Mouse (Mus musculus) granulocyte monocyte progenitor cell, adult 5-6 weeks (primary cell): Measurements from ENCODE around the gene Lbx1. TPM values are rescaled to one million over a fixed set of nuclear protein-coding genes. Genes with fewer than 3 reads are reported as not detected.

Experiments
- ATAC-seq: replicated peaks from 2 replicates; pipeline ENCODE4 v1.8.0; 2016; ENCODE audit warnings: mild to moderate bottlenecking, moderate TSS enrichment, inconsistent platforms; ENCODE audit not compliant: poor library complexity, severe bottlenecking
- total RNA-seq, 2 experiments: library from RNA; stranded (forward) in 1 of 2; stranded (reverse) in 1 of 2; fragments of 200-712, 200-1000 nt in 1 of 2; fragments of >200 nt in 1 of 2; fragmentation: Nextera tagmentation in 1 of 2; gene quantifications; 2 replicates each; pipeline ENCODE4 v1.2.3; 2014 to 2017

The Lbx1 gene
- total RNA-seq, 2 experiments from 2014 or later = not detected

DNA sequence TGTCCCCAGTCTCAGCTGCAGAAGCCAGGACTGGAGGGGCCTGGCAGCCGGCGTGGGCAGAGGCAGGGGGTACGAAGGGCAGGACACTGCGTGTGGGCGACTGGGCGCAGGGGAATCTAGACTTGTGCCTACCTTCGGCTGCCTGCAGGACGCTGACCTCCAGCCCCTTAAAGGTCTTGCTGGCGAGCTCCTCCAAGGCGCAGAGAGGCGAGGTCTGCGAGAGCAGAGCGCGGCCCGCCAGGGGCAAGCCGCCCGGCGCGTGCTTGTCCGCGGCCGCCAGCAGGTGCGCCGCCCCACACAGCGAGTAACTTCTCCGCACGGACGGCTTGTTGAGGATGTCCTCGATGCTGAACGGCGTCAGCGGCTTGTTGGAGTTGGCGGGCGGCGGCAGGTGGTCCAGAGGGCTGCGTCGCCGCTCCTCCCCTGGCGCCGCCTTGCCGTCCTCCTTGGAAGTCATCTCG is 811 bp downstream of the Lbx1 start:
- ATAC-seq = no peak

DNA sequence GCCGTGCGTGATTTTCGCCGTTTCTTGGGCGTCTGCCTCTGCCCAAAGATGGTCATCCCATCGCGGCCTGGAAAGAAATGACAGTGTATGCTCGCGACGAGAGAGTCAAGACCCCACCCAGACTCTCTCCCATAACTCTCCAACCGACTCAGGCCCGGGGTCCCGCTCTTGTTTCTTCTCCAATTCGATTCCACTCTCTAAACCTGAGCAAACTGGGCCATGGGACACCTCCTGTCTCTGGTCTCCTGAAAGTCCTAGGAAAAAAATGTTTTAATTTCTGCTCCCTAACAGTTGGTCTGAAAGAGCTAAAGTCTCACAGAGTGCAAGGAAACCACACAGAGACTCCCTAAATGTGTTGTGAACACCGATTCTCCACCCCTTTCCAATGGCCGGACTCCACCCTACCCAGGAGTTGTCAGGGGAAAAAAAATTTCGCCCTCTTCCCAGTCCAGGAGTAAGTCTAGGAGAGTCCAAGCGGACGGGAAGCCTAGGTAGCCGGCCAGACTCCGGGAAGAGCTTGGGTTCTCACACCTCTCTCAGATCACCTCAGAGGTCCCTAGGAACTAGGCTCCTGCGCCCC is 1.3 kb downstream of the Lbx1 start:
- ATAC-seq = no peak

DNA sequence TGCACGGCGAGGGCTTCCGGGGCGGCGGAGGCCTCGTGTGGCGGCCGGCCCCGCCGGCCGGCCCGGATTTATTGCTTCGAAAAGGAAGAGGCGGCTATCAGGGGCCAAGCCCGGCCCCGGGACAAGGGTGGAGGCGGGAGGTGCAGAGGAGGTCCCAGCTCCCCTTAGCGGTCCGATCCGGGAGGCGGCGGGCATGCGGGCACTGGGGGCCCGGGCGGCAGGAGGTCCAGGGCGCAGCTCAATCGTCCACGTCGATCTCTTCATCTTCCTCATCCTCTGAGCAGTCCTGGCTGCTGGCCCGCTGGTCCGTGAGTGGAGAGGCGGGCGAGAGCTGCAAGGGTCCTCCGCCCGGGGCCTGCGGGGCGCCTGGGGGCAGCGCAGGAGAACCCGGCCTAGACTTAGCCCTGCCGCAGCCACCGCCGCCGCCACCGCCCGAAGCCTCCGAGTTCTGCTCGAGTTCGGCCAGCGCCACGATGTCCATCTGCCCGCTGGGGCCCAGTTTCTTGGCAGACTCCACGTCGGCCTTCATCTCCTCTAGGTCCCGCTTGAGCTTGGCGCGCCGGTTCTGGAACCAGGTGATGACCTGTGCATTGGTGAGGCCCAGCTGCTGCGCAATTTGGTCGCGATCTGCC is 2.0 kb downstream of the Lbx1 start:
- no peak for ATAC-seq

DNA sequence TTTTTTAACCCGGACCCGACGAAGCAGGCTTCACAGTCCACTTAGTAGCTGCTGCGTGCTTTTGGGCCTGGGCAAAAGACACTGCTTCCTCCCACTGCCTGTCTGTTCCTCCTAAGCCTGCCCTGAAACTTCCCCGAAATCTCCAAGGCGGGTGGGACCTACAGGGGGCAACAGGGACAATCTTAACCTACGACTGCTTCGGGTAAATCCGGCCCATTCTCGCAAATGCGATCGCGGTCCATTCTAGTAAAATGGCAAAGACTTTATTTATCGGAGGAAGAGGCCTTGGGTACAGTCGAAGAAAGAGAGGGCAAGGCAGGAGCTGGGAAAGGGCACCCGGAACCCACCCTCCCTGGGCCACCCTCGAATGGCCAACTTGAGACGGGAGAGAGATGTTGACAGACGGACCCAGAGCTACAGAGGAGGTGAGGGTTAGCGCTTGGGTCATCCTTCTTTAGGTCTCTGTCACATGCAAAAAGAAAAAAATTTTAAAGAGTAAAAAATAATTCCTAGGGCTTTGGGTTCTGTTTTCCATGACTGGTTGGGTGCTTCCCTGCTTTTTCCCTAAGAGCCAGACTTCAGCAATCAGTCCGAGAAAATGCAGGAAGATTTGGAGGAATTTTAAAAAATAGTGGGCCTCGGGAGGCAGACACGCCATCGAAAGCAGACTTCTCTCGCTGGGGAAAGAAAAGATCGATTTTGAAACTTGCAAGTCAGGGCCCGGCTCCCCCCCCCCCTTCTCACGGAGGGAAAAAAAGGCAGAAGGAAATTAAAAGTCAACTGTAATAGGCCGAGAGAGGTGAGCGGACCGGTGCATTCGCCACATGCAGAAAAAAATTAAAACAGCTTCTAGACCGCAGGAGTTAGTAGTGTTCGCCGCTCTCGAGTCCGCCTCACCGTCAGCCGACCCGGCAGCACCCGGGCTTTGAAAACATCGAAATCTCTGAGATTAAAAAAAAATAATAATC is 2.9 kb downstream of the Lbx1 start:
- ATAC-seq = no peak

DNA sequence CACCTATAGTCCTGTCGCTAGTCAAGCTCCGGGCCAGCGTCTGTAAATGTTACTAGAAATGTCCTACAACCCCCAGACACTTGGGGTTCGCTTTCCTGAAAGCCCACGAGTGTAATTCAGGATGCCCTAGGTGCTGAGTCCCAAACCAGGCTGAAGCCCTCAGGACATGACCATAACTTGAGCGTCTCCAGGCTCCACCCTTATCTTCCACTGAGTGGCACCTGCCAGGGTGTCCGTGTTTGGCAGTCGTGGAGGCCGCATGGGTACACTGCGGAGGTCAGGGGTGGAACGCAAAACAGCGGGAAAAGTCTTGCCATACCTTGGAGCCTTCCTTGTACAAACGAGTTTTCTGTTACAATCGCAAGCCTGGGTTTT is 3.6 kb downstream of the Lbx1 start:
- ATAC-seq = no peak

DNA sequence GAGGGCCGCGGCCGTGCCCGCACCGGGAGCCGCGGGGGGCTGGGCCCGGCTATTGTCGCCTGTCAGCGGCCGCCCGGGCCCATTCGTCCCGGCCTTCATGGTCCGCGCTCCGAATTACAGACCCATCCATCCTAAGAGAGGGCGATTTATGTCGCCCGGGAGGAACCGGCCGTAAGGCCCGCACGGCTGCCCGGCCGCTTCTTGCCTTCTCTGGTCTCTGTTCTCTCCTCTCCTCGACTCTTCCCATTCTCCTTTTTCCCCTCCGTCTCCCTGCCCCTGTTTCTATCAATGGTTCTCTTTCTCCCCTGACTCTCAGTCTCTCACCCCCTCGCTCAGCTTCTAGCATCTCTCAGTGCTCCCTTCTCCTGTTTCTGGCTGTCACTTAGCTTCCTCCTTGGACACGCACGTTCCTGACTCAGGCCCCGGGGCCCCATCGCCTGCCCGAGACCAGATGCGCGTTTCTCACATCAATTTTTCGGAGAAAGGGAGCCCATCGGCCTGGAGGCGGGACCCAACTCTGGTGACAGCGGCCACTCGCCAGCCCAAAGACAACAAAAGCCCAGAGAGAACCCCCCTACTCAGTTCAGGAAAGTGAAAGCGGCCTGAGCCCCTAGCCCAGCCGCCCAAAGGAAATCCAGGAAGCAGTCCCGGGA is 4.1 kb downstream of the Lbx1 start:
- ATAC-seq = no peak

DNA sequence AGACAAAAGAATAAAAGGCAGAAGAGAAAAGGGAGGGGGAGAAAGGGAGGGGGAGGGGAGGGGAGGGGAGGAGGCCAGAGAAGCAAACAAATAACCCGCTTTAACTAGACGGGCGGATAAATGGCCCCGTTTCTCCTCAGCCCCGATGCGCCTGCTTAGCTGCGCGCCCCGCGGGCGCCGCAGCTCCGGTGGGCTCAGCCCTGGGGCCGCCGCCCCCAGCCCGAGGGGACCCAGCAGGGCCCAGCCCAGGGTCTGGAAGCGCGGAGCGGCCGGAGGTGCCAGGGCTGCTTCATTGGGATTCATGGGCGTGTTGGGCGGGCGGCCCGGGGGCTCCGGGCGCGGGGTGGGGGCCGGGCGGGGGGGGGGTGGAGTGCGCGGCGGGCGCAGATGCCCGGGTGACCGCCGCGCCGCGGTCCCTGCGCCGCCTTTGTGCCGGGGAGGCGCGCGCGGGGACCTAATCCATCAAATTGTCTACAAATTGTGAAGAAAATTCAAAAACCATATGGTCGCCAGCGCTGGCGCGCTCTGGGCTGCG is 4.7 kb downstream of the Lbx1 start:
- ATAC-seq = no peak

DNA sequence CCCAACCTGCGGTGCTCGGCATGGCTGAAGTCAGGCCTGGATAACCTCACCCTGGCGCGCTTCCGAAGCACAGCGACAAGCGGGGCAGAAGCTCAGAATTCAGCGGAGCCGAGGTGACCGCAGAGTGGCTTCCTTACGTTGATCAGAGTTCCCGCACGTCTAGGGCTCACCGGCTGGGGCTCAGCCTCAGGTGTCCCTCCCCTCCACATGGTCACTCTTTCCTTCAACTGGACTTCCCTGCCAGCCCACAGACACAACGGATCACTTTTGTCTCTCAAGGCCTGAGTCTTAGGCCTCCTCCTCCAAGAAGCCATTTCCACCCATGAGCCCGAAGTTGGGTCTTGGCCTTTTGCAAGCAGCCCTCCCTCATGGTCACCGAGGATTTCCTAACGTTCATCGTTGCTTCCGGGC is 5.4 kb downstream of the Lbx1 start:
- ATAC-seq = no peak

DNA sequence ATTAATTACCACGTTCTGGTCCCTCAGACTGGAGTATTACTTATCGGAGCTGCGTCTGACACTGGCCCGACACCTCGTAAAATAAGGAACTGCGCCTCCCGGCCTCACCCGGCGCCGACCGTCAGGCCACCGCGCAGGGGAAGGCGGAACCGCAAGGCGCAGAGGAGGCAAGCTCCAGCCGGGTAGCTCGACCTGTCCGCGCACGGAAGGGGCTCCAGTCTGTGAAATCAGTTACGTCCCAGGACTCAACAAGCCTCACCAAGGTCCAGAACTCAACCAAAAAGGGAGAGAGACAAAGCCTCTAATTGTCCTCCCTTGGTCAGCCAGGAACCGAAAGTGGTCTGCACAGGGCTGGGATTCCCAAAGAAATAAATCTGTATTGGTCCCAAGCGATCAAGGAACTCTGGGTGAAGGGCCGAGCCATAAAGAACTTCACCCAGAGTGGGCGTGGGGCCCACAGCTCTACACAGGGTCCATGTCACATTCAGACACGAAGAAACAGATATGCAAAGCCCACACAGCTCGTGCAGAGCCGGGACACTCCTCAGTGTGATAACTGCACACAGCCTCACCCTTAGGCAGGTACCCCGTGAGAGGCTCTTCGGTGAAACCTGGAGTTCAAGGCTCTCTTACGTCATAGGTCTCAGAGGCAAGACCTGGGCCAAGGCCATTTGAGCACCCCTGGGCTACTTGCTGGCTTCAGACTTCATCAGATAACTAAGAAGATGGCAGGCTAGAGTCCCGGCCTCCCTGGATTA is 6.1 kb downstream of the Lbx1 start:
- peak; percentile 76 for ATAC-seq

DNA sequence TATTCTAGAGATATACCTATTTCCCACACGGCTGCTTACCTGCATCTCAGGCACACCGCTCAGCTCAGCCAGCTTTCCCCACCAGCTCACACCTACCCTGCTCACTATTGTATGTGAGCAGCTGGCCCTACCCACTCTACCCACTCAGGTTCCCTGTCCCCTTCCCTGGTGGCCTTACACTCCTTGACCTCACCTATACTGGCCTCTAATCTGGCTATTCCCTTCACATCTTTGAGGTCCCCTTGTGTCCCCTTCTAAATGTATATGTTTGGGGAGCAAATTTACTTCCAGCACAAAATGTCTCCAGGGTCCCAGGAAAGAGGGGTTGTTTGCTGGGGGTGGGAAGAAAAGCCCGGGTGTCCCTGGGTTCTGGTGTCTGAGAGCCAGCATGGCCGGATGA is 6.8 kb downstream of the Lbx1 start:
- ATAC-seq = no peak

DNA sequence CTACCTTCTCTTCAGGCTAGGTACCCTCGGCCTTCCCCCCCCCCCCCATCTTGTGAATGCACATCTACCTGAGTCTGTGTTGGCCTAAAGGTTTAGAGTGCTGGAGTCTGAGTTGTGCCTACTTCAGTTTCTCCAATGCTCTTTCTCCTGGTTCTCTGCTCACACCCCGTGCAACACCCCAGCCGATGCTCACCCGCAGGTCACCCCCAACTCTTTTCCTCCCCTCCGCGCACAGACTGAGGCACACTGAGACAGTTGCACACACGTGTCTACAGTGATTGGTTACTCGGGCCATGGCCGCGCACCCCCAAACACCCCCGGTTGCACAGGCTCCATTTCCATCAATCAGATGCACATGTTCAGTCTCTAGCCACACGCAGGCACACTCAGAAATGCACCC is 7.5 kb downstream of the Lbx1 start:
- no peak for ATAC-seq

DNA sequence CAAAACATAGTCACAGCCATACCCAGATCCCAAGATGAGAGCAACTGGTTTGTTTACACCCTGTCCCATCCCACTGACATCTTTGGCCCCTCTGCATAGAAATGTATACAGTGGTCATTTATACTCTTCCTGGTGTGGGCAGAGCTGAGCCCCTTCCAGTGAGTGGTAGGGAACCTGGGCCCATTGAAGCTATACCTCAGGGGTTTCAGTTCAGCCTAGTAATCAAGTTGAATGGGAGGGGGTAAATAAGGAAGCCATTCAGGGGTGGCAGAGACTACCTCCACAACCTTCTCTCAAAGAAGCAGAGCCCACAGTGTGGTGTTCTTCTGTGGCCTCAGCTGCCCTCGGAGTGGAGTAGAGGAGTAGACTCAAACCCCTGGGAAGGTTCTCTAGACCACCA is 7.9 kb downstream of the Lbx1 start:
- no peak for ATAC-seq

DNA sequence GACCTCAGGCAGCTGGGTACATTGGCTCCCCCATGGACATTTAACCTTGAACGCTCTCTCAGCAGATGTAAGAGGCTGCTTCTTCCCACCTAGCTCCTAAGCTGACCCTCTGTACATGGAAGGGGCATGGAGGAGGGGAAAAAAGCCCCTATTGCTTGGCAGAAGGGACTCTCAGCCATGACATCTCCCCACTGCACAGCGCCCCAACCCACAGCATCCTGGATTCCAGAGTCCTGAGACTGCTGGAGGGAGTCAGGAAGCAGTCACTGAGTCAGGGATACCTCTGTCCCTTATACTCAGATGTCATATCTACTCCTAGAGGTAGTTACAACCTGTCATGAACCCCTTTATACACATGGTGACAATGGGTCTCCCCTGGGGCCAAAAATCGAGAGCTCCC is 8.6 kb downstream of the Lbx1 start:
- ATAC-seq = no peak

DNA sequence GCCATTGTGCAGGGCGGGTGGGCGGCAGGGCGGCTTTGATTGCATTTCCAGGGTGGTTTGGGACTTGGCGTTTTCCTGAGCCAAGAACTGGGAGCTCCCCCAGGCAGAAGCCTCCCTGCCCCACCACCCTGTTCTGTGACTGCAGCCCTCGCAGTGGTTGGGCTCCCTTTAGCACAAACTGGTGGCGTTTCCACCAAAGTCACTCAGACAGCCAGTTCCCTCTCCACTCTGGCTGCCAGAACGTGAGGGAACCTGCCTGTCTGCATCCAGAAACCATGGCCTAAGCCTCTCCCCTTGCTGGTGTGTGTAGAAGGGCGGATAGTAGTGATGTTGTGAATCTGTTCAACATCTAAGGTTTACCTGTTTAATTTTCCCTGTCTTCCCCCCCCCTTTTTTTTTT is 9.4 kb downstream of the Lbx1 start:
- ATAC-seq = no peak

DNA sequence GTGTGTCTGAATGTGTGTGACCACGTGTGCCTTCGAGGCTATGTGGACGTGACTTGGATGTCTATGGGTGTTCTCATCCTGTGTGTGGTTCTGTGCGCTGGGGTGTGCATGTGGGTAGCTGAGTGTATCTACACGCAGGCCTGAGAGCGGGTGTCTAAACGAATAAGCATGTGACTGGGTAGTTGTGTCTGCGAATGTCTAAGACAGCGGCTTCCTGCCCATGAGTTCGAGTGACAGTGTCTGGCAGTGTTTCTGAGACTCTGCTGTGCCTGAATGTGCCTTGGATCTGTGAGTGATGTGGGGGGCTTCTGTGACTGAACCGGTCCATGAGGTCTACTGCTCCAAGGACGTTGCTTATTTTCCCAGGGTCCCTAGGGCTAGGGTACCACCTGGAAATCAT is 10.5 kb downstream of the Lbx1 start:
- ATAC-seq = no peak

DNA sequence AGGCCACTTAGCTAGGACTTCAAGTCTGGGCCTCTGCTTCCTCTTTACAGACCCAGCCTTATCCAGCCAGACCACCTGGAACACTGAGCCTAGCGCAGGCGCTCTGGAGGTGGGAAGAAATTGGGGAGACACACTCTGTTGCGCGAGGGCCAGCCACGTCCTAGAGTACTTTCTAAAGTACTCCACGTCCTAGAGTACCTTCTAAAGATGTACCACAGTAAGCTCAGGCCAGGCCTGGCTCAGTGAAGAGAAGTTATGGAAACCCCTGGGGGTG is 11.4 kb downstream of the Lbx1 start:
- ATAC-seq = no peak

DNA sequence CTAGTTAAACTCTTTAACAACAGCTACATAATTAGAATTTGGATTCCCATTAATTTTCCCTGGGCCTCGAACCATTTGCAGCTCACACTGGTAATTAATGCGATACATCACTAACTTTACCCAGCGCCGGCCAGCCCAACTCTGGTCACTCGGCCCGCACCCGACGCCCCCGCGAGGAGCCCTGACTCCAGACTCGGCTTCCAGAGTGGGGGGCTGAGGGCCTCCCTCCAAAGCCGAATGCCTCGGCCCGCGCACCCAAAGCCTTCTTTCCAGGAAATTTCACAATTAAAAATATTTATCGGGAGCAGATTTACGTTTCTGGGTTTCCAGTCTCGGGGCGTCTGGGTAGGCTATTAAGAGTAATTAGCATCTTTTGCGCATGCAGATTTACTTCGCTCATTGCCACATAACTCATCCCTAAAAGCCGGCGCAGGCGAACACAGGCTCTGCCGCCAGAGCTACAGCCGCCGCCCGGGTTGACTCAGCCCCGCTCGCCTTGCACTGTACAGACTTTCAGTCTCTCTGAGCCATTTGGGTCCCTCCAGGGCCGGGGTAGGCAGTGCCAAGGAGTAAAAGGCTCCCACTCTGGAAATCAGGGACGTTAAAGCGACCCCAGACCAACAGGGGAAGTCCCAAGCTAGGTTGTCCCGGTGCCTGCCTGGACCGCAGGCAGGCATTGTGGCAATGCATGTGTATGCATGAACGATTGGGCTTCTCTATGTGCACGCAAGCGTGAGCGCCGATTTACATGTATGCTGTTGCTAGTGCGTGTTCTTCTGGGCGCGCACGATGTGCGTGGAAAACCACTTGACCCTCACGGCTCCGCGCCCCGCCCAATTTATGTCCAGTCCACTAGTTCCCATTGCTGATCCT is 12.0 kb downstream of the Lbx1 start:
- ATAC-seq = no peak

DNA sequence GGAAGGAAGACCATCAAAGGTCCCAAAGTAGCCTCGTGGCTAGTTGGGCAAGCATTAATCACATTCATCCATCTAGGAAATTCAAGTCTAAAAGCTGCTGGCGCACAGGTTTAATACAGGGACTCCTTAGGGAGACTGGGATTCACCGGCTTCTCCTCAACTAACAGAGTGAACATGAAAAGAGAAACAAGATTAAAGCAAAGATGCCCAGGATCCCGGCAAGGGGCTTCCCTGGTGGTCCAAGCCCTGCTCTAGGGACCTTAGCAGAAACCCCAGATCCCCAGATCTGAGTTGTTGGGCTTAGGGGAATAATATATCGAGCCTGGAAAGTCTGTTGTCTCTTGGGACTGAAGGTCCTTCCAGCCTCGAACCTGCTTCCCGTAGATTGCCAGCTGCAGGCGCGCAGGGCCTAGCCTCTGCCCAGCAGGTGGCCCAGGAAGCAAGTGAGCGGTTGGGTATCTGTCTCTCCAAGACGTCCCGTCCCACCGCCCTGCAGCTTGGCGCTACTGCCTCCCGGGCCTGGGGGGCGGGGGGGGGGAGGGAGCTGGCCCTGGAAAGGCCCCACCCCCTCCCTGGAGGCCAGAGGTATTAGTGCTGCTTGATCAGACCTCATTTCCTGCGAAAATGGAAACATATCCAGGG is 13.3 kb downstream of the Lbx1 start:
- ATAC-seq = no peak; the same call in 1 of the 2 replicates

DNA sequence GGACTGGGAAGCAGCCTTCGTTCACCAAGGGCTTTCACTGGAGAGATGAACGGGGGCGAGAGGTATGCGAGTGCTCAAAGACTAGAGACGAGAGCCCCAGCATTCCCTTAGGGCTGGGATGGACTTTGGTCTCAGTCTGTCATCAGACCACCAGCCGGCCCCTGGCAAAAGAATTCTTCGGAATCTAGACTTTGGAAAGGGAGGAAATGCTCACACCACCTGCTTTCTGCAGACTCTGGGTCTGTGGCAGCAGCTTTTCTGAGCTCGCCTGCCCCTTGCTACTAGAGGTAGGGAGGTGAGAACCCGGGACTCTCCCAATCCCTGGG is 14.2 kb downstream of the Lbx1 start:
- ATAC-seq = no peak
